Mouse (Mus musculus) testis, adult 2 months (tissue): ENCODE results near the gene Pgpep1. TPM values are rescaled to one million over a fixed set of nuclear protein-coding genes. Genes with fewer than 3 reads are reported as not detected.

Experiments used
- H3K27ac ChIP-seq: fragments of 200-500 bp; 2 replicates; pipeline ENCODE4 v1.5.1; 2012; ENCODE audit warnings: low read depth, low read length; ENCODE audit not compliant: control insufficient read depth, insufficient read depth
- H3K27me3 ChIP-seq: fragments of 200-500 bp; 2 replicates; pipeline ENCODE4 v1.6.1; 2012; ENCODE audit warnings: mild to moderate bottlenecking, low read length, moderate library complexity; ENCODE audit not compliant: control insufficient read depth, insufficient read depth
- H3K36me3 ChIP-seq: fragments of 200-500 bp; 2 replicates; pipeline ENCODE4 v1.6.1; 2012; ENCODE audit warnings: mild to moderate bottlenecking, low read length; ENCODE audit not compliant: control insufficient read depth, insufficient read depth
- H3K4me1 ChIP-seq: fragments of 200-500 bp; 2 replicates; pipeline ENCODE4 v1.6.1; 2012; ENCODE audit warnings: low read length; ENCODE audit not compliant: control insufficient read depth, insufficient read depth
- H3K4me3 ChIP-seq: fragments of 200-500 bp; 2 replicates; pipeline ENCODE4 v1.5.1; 2012; ENCODE audit warnings: low read depth, mild to moderate bottlenecking, low read length, moderate library complexity, mixed read lengths; ENCODE audit not compliant: control insufficient read depth
- CTCF ChIP-seq: fragments of 200-500 bp; IDR thresholded peaks from 2 replicates; pipeline ENCODE4 v1.5.1; 2012; ENCODE audit warnings: low read depth, mild to moderate bottlenecking, inconsistent platforms, low read length, moderate library complexity; ENCODE audit not compliant: control insufficient read depth, insufficient read depth, insufficient replicate concordance
- POLR2A ChIP-seq: fragments of 200-500 bp; IDR thresholded peaks from 2 replicates; pipeline ENCODE4 v1.6.1; 2012; ENCODE audit warnings: low read depth, mild to moderate bottlenecking, inconsistent platforms, low read length, moderate library complexity; ENCODE audit not compliant: control insufficient read depth
- polyA plus RNA-seq: library from polyadenylated mRNA; depleted of rRNA; stranded (reverse); fragments of >200 nt; gene quantifications from 2 replicates; pipeline ENCODE4 v1.2.3, GENCODE M21; 2012

Gene Pgpep1
- polyA plus RNA-seq, 1 experiment = 3.7 TPM

DNA sequence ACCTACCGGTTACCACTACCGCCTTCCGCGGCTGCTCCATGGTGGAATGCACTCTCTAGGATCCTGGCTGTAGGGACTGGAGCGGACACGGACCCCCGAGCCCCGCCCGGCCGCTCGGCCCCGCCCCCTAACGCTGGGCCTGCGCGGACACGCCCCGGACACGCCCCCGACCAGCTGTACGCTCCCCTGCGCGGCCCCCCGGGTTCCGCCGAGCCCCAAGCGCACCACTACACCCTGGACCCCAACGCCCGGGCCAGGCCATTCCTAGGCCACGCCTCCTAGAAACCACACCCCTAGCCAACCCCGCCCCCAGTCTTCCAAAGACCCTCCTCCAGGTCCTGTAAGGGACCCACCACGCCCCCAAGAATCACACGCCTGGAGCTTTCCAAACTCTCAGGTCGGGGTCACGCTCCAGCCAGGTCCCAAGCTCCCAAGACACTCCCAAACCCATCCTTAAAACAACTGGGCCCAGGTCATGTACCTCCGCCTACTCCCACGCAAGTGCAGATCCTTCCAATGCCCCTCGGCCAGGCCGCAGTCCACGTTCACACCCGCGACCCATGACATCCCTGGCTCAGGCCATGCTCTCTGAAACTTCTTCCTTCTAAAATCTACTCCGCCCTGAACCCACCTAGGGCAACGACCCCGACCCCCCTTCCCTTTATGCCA lies 450 bp downstream of the Pgpep1 start:
- H3K36me3 ChIP-seq = no peaks in the 10 kb centered on the region
- peaks cover 10% of the 10 kb centered on the region for H3K4me1 ChIP-seq
- H3K4me3 ChIP-seq = peak overlapping the region; percentile 91

DNA sequence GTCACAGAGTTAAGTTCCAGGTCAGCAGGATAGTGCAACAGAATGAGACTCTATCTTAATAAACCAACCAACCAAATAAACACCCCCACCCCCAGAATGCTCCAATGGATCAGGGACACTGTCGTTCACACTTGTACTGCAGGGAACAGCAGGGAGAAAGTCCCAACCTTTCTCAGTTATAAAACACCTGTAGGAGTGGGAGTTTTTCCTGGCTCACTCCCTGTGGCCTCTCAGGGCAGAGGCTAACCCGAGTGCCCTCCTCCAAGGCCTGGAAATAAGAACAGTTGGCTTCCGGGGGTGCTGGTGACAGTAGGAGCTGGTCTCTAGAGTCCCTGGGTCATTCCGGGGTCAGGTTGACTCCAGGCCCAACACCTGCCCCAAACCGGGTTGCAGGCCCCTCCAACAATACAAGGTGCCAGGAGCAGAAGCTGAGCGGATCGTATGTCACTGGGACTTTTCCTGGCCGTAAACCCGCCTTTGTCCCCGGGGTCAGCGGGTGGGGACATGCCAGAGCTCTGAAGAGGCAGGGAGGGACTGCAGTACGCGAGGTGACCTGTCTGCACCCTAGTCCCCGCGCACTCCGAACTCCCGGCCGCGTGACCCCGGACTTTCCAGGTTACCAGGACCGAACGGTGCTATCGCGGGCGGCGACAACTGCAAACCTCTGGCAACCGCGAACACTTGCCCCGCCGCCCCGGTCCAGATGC lies 1.1 kb downstream of the Pgpep1 start:
- Histone ChIP-seq H3K27ac (0 out of 2 replicates have a peak overlapping the region, but pooled peaks have one; percentile 0), H3K27me3 (no peaks in the 10 kb centered on the region), H3K4me1 (peaks cover 10% of the 10 kb centered on the region), H3K4me3 (peak overlapping the region; percentile 91), H3K36me3 (no peaks in the 10 kb centered on the region)
- TF ChIP-seq CTCF (0 out of 2 replicates have a peak, but pooled peaks have one; percentile 1), POLR2A (no peak)

More for the DNA sequence above, 450 bp downstream of the Pgpep1 start:
- Histone ChIP-seq H3K27me3 (no peaks in the 10 kb centered on the region), H3K27ac (peak overlapping the region; percentile 0; the same call in 1 of the 2 replicates)
- TF ChIP-seq CTCF (no peak), POLR2A (peak; percentile 2; the same call in 1 of the 2 replicates)

DNA sequence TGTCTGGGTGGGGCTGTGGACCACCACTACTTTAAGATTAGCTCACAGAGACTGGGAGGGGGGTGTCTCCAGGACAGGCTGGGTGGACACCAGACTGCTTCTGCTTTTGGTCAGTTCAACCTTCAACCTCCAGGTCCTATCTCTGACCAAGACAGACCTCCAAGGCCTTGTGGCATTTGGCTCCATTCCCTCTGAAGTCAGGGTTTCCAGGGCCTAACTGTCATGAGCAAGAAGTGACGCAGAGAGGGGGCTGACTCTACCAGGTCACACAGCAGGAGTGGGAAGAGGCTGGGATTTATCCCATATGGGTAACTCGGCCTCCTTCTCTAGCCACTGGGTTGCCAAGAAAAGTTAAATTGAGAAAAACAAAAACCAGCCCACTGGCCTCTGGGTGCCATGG lies 2.4 kb downstream of the Pgpep1 start:
- TF ChIP-seq CTCF (no peak), POLR2A (no peak)
- Histone ChIP-seq H3K4me1 (peaks cover 10% of the 10 kb centered on the region), H3K27me3 (no peaks in the 10 kb centered on the region), H3K4me3 (no peak overlapping the region), H3K36me3 (no peaks in the 10 kb centered on the region), H3K27ac (no peak overlapping the region)

DNA sequence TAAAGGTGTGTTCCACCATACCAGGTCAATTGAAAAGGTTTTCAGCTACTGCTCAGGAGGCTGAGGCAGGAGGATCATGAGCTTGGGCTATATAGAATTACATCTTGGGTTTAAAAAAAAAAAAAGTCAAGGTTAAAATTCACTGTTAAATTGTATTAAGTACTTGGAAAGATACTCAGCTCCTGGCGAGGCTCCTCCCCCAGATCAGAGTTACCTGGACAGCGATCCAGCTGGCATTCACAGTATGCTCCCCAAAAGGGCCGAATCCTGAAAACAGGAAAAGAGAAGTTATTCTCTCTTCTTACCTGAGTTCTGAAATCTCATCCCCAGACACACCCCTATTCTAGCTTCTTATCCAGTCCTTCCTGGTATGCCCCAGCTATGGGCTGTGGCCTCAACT lies 3.0 kb downstream of the Pgpep1 start:
- H3K36me3 ChIP-seq = no peaks in the 10 kb centered on the region
- no peak overlapping the region for H3K4me3 ChIP-seq
- TF ChIP-seq POLR2A (no peak), CTCF (no peak)
- no peaks in the 10 kb centered on the region for H3K27me3 ChIP-seq
- no peak overlapping the region for H3K27ac ChIP-seq
- H3K4me1 ChIP-seq = peaks cover 10% of the 10 kb centered on the region

DNA sequence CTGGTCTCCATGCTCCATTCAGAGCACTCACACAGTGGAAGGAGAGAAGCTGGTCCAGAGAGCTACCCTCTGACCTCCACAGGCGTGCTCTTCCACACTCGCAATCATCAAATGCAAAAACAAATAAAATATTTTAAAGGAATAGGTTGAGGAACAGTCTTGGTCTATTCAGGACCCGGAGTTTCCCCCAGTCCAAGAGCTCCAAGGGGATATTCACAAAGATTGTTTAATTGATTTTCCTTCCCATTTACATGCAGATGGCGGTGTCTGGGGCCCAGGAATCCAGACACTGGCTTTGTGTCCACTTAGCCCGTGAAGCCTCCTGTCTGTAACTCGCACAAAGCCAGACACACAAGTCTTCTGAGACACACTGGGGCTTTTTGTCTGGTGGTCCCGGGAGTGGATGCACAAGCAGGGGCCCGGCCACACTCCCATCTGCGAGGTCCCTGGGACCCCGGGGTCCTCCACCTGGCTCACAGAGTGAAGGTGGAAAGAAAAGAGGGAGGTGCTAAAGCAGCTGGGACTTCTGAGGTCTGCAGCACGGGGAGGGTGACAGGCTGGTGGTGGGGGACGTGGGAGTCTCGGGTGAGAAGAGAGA lies 3.9 kb downstream of the Pgpep1 start:
- Histone ChIP-seq H3K4me3 (no peak overlapping the region), H3K27ac (no peak overlapping the region), H3K4me1 (peaks cover 10% of the 10 kb centered on the region), H3K36me3 (no peaks in the 10 kb centered on the region), H3K27me3 (no peaks in the 10 kb centered on the region)
- TF ChIP-seq POLR2A (no peak), CTCF (no peak)

- no peaks in the 10 kb centered on the region for H3K27me3 ChIP-seq
- peaks cover 10% of the 10 kb centered on the region for H3K4me1 ChIP-seq
Measured at GRCm38 (mm10) chr8:70655469-70655868, 4.7 kb downstream of the Pgpep1 start.

GRCm38 (mm10) chr8:70654121-70654520 lies 6.1 kb downstream of the Pgpep1 start:
- Histone ChIP-seq H3K27ac (no peak overlapping the region), H3K36me3 (no peaks in the 10 kb centered on the region), H3K4me1 (peaks cover 4% of the 10 kb centered on the region)

More at GRCm38 (mm10) chr8:70655469-70655868, 4.7 kb downstream of the Pgpep1 start:
- Histone ChIP-seq H3K36me3 (no peaks in the 10 kb centered on the region), H3K4me3 (no peak overlapping the region), H3K27ac (no peak overlapping the region)
- no peak for TF ChIP-seq CTCF
- no peak for TF ChIP-seq POLR2A

More at GRCm38 (mm10) chr8:70654121-70654520, 6.1 kb downstream of the Pgpep1 start:
- Histone ChIP-seq H3K4me3 (no peak overlapping the region), H3K27me3 (no peaks in the 10 kb centered on the region)
- TF ChIP-seq POLR2A = no peak
- no peak for TF ChIP-seq CTCF
